In the genomic region with DNA sequence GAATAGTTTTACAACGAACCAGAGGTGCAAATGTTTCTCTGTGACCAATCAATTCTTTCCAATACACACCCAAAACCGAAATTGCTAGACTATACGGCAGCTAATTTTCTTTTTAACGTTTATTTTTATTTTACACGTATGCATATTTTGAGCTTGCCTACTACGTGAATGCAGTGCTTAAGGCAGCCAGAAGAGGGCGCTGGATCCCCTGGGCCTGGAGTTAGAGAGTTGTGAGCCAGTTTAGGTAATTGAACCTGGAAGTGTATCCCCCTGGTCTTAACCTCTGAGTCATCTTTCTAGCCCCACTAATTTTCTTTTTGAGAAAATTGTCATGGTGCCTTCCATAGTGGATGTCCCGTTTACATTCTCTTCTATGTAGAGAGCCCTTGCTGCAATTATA, we compare ENCODE assay signal across 10 mouse cellular contexts.
DNase-seq lines count a peak whose midpoint lies in the region; ATAC-seq and TF ChIP-seq lines count a peak whose summit lies in the region.
"Had no signal": no experiment of that assay in that cellular context is flagged by ENCODE, and none has a peak within 500 bp of the region (broad histone marks: within the 10 kb centered on the region; RNA-seq: fewer than 3 reads in every experiment).

No protein-coding gene starts in this region.

- no peak overlapping the region for H3K27ac ChIP-seq in kidney, postnatal 0 days
- no peak overlapping the region for H3K27ac ChIP-seq in kidney, embryonic 15.5 days
- no peak overlapping the region for H3K27ac ChIP-seq in liver, postnatal 0 days (ENCODE audit: low read depth)
- H3K27ac ChIP-seq: heart, embryonic 15.5 days had no signal

- H3K27me3 ChIP-seq in kidney, postnatal 0 days (ENCODE audit: insufficient read depth, low read length), result no peaks in the 10 kb centered on the region
- no peaks in the 10 kb centered on the region for H3K27me3 ChIP-seq in kidney, embryonic 15.5 days
- no peaks in the 10 kb centered on the region for H3K27me3 ChIP-seq in liver, postnatal 0 days (ENCODE audit: insufficient read depth, low read length)
- H3K27me3 ChIP-seq: heart, embryonic 15.5 days had no signal

- no peak overlapping the region for H3K4me3 ChIP-seq in kidney, postnatal 0 days (replicated peaks; ENCODE audit: low read depth, low read length)
- no peak overlapping the region for H3K4me3 ChIP-seq in kidney, embryonic 15.5 days (replicated peaks)
- no peak overlapping the region for H3K4me3 ChIP-seq in liver, postnatal 0 days (ENCODE audit: low read depth, low read length)
- H3K4me3 ChIP-seq: heart, embryonic 15.5 days had no signal

- H3K4me1 ChIP-seq in kidney, postnatal 0 days (replicated peaks; ENCODE audit: insufficient read depth, low read length), result no peaks in the 10 kb centered on the region
- no peaks in the 10 kb centered on the region for H3K4me1 ChIP-seq in kidney, embryonic 15.5 days
- no peaks in the 10 kb centered on the region for H3K4me1 ChIP-seq in liver, postnatal 0 days (ENCODE audit: insufficient read depth)
- H3K4me1 ChIP-seq: heart, embryonic 15.5 days had no signal

- TF ChIP-seq EP300 in liver, postnatal 0 days (IDR thresholded peaks at IDR 0.05; ENCODE audit: low read depth), result no peak

- 83% methylated on average over 8 of the region's 8 CpGs for WGBS in kidney, postnatal 0 days
- 81% methylated on average over 8 of the region's 8 CpGs for WGBS in kidney, embryonic 15.5 days
- WGBS in liver, postnatal 0 days (ENCODE audit: insufficient replicate concordance), result 66% methylated on average over 8 of the region's 8 CpGs

- DNase-seq in kidney, postnatal 0 days (ENCODE audit: low spot score), result no peak
- peak; percentile 57 for DNase-seq in CD4-positive, CD25-positive, alpha-beta regulatory T cell, adult 2 months (ENCODE audit: low read depth, low spot score)
- DNase-seq in MEL-GATA-1-ER (ENCODE audit: extremely low read depth, low read depth), result peak; percentile 51
- DNase-seq in liver, postnatal 0 days, result no peak
- DNase-seq in frontal cortex, adult 2 months (ENCODE audit: extremely low spot score in 1 of 2, low spot score in 1 of 2), result no peak
- no peak for DNase-seq in frontal cortex, postnatal 36 days (ENCODE audit: low spot score in 2 of 2)
- no peak for DNase-seq in embryo, embryonic 9.5 days (ENCODE audit: extremely low spot score)
- DNase-seq: lung, postnatal 14 days had no signal

- no peak for ATAC-seq in kidney, postnatal 0 days (replicated peaks; ENCODE audit: low FRiP score, low read depth)
- no peak for ATAC-seq in kidney, embryonic 15.5 days (replicated peaks; ENCODE audit: low FRiP score)
- ATAC-seq in liver, postnatal 0 days, result no peak

- H3K9ac ChIP-seq in kidney, postnatal 0 days (ENCODE audit: low read depth, low read length), result no peak overlapping the region
- H3K9ac ChIP-seq in kidney, embryonic 15.5 days, result no peak overlapping the region
- no peak overlapping the region for H3K9ac ChIP-seq in liver, postnatal 0 days (replicated peaks)
- H3K9ac ChIP-seq: heart, embryonic 15.5 days had no signal

- no peaks in the 10 kb centered on the region for H3K9me3 ChIP-seq in kidney, postnatal 0 days (replicated peaks; ENCODE audit: low read length)
- no peaks in the 10 kb centered on the region for H3K9me3 ChIP-seq in kidney, embryonic 15.5 days (replicated peaks)
- no peaks in the 10 kb centered on the region for H3K9me3 ChIP-seq in liver, postnatal 0 days (ENCODE audit: low read length)
- H3K9me3 ChIP-seq: heart, embryonic 15.5 days had no signal

- H3K4me2 ChIP-seq in kidney, postnatal 0 days (ENCODE audit: low read length), result no peak overlapping the region
- no peak overlapping the region for H3K4me2 ChIP-seq in kidney, embryonic 15.5 days
- no peak overlapping the region for H3K4me2 ChIP-seq in liver, postnatal 0 days (ENCODE audit: low read depth, low read length)
- H3K4me2 ChIP-seq: heart, embryonic 15.5 days had no signal

- TF ChIP-seq CTCF in kidney, postnatal 0 days (IDR thresholded peaks at IDR 0.05; ENCODE audit: low read depth), result peak; percentile 62
- TF ChIP-seq CTCF in liver, postnatal 0 days (IDR thresholded peaks at IDR 0.05; ENCODE audit: low read depth), result peak; percentile 58

- no peaks in the 10 kb centered on the region for H3K36me3 ChIP-seq in kidney, postnatal 0 days (ENCODE audit: insufficient read depth, low read length)
- H3K36me3 ChIP-seq in kidney, embryonic 15.5 days, result no peaks in the 10 kb centered on the region
- no peaks in the 10 kb centered on the region for H3K36me3 ChIP-seq in liver, postnatal 0 days (replicated peaks; ENCODE audit: insufficient read depth, low read length)
- H3K36me3 ChIP-seq: heart, embryonic 15.5 days had no signal

Comparison
In these comparisons a context has a peak if more than half of its experiments do, and no peak if none do; other contexts are left out.
1. DNase-seq: peak in CD4-positive, CD25-positive, alpha-beta regulatory T cell, adult 2 months (single experiment) and MEL-GATA-1-ER (single experiment); none in kidney, postnatal 0 days (single experiment), liver, postnatal 0 days (single experiment), frontal cortex, adult 2 months (0 of 2), frontal cortex, postnatal 36 days (0 of 2) and embryo, embryonic 9.5 days (single experiment).